Mouse (Mus musculus): ENCODE data around the gene Spi1. TPM values are rescaled to one million over a fixed set of nuclear protein-coding genes. Genes with fewer than 3 reads are reported as not detected.

Gene Spi1
- polyA plus RNA-seq, 1 experiment from 2014 or later = 1.7 TPM

DNA sequence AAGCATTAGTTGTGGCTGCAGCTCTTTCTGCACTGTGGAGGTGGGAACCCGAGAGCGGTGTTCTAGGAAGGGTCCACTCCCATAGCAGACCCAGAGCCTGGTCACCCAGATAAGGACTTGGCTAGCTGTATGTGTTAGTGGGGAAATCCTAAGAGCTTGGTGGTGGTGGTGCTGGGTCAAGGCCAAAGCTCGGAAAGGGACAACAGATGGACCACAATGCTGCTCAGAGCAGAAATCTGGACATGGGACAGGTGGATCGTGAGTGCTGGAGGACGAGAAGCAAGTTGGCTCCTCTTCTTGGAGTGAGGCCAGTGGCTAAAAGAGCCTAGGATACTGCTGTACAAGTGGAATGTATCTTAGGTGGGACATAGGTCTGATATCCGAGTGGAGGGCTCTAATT, 37.4 kb downstream of the Spi1 start:
- Histone ChIP-seq H3K36me3 (ENCODE audit: control insufficient read depth, insufficient read depth, low read length) (peaks cover 13% of the 10 kb centered on the region; the same call in 1 of the 2 replicates), H3K9me3 (replicated peaks; ENCODE audit: control insufficient read depth, low read length) (no peaks in the 10 kb centered on the region), H3K4me3 (ENCODE audit: low read depth, low read length) (peak overlapping the region; percentile 60), H3K4me1 (ENCODE audit: control insufficient read depth, insufficient read depth, low read length) (peaks cover 37% of the 10 kb centered on the region), H3K27ac (ENCODE audit: low read depth, low read length) (peak overlapping the region; percentile 95), H3K4me2 (peak overlapping the region; percentile 76), H3K9ac (ENCODE audit: low read depth, low read length) (peak overlapping the region; percentile 89), H3K27me3 (ENCODE audit: control insufficient read depth, insufficient read depth, low read length) (no peaks in the 10 kb centered on the region)
- ATAC-seq (replicated peaks; ENCODE audit: insufficient number of reproducible peaks, low FRiP score, low TSS enrichment) = no peak
- WGBS (ENCODE audit: insufficient replicate concordance) = 48% methylated on average over 6 of the region's 6 CpGs

DNA sequence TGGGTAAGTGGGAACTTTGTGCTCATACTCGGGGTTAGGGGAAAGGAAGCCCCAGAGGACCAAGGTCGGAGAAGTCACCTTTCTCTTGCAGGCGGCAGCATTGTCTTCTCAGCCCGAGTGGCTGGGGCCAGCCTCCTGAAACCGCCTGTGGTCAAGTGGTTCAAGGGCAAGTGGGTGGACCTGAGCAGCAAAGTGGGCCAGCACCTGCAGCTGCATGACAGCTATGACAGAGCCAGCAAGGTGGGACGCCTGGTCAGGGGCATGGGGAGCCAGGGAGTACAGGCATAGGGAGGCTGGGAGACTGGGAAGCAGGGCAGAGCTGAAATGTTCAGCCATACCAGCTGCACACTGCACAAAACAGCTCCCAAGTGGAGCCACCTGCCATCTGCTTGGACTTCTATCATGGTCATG, 38.1 kb downstream of the Spi1 start:
- Histone ChIP-seq H3K4me2 (peak overlapping the region; percentile 76), H3K4me1 (ENCODE audit: control insufficient read depth, insufficient read depth, low read length) (peaks cover 42% of the 10 kb centered on the region), H3K27ac (ENCODE audit: low read depth, low read length) (peak overlapping the region; percentile 95), H3K9me3 (replicated peaks; ENCODE audit: control insufficient read depth, low read length) (no peaks in the 10 kb centered on the region), H3K9ac (ENCODE audit: low read depth, low read length) (peak overlapping the region; percentile 89), H3K36me3 (ENCODE audit: control insufficient read depth, insufficient read depth, low read length) (peaks cover 13% of the 10 kb centered on the region; the same call in 1 of the 2 replicates), H3K4me3 (ENCODE audit: low read depth, low read length) (peak overlapping the region; percentile 60), H3K27me3 (ENCODE audit: control insufficient read depth, insufficient read depth, low read length) (no peaks in the 10 kb centered on the region)
- ATAC-seq (replicated peaks; ENCODE audit: insufficient number of reproducible peaks, low FRiP score, low TSS enrichment) = no peak
- WGBS (ENCODE audit: insufficient replicate concordance) = 39% methylated on average over 6 of the region's 6 CpGs

DNA sequence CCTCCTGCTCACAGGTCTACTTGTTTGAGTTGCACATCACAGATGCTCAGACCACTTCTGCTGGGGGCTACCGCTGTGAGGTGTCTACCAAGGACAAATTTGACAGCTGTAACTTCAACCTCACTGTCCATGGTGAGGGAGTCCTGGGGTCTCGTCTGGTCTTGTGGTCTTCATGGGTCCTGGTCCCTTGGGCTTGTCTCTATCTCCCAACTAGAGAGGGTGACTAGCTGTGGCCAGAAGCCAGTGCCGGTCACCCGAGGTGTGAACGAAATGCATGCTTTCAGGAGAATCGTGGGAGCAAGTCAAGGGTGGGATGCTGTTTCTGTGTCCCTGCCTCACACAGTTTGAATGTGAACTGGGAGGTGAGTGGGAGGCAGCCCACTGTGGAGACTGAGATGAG, 38.8 kb downstream of the Spi1 start:
- Histone ChIP-seq H3K4me2 (peak overlapping the region; percentile 76), H3K9me3 (replicated peaks; ENCODE audit: control insufficient read depth, low read length) (no peaks in the 10 kb centered on the region), H3K36me3 (ENCODE audit: control insufficient read depth, insufficient read depth, low read length) (peaks cover 13% of the 10 kb centered on the region; the same call in 1 of the 2 replicates), H3K27me3 (ENCODE audit: control insufficient read depth, insufficient read depth, low read length) (no peaks in the 10 kb centered on the region), H3K9ac (ENCODE audit: low read depth, low read length) (peak overlapping the region; percentile 89), H3K4me1 (ENCODE audit: control insufficient read depth, insufficient read depth, low read length) (peaks cover 42% of the 10 kb centered on the region), H3K4me3 (ENCODE audit: low read depth, low read length) (peak overlapping the region; percentile 60), H3K27ac (ENCODE audit: low read depth, low read length) (peak overlapping the region; percentile 30; the same call in 1 of the 2 replicates)
- no peak for ATAC-seq (replicated peaks; ENCODE audit: insufficient number of reproducible peaks, low FRiP score, low TSS enrichment)
- 55% methylated on average over 6 of the region's 6 CpGs for WGBS (ENCODE audit: insufficient replicate concordance)

DNA sequence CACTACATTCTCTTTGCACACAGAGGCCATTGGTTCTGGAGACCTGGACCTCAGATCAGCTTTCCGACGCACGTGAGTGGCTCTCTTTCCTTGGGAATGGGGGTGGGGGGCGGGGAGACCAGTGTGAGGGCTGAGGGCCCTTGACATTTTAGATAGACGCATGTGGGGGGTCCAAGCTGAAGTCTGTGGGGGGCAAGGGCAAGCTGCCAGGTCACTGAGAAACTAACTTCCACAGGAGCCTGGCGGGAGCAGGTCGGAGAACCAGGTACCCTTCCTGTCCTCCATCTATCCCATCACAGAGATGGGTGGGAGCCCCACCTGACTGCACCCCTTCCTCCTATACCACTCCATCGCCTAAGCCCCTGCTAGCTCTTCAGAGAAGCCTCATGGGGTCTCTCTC, 39.3 kb downstream of the Spi1 start:
- H3K36me3 ChIP-seq (ENCODE audit: control insufficient read depth, insufficient read depth, low read length) = peaks cover 13% of the 10 kb centered on the region; the same call in 1 of the 2 replicates
- H3K4me2 ChIP-seq = peak overlapping the region; percentile 76
- peak overlapping the region; percentile 60 for H3K4me3 ChIP-seq (ENCODE audit: low read depth, low read length)

DNA sequence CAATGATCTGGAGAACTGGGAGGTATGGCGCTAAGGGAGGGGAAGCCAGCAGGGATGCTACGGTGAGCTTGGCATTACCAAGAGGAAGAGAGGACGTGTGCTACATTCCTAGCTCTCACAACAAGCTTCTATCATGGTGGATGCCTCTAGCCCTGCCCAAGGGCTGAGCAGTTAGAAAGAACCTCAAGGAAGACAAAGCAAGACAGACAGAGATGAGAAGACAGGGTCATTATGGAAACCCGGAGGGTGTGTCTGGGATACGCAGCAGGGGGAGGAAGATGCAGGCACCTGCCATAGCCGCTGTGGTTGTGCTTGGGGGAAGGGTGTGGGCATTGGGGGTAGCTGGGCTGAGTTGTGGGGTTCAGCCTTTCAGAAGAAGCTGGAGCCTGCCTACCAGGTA, 41.3 kb downstream of the Spi1 start:
- Histone ChIP-seq H3K4me1 (ENCODE audit: control insufficient read depth, insufficient read depth, low read length) (peaks cover 32% of the 10 kb centered on the region), H3K9ac (ENCODE audit: low read depth, low read length) (peak overlapping the region; percentile 36; the same call in 1 of the 2 replicates)
- ATAC-seq (replicated peaks; ENCODE audit: insufficient number of reproducible peaks, low FRiP score, low TSS enrichment) = no peak

More for the DNA sequence above, 39.3 kb downstream of the Spi1 start:
- H3K9me3 ChIP-seq (replicated peaks; ENCODE audit: control insufficient read depth, low read length) = no peaks in the 10 kb centered on the region
- H3K4me1 ChIP-seq (ENCODE audit: control insufficient read depth, insufficient read depth, low read length) = peaks cover 39% of the 10 kb centered on the region
- 55% methylated on average over 8 of the region's 8 CpGs for whole genome bisulfite sequencing (ENCODE audit: insufficient replicate concordance)
- no peak overlapping the region; the same call in 1 of the 2 replicates for H3K27ac ChIP-seq (ENCODE audit: low read depth, low read length)
- H3K27me3 ChIP-seq (ENCODE audit: control insufficient read depth, insufficient read depth, low read length) = no peaks in the 10 kb centered on the region
- no peak for ATAC-seq (replicated peaks; ENCODE audit: insufficient number of reproducible peaks, low FRiP score, low TSS enrichment)
- H3K9ac ChIP-seq (ENCODE audit: low read depth, low read length) = peak overlapping the region; percentile 89

DNA sequence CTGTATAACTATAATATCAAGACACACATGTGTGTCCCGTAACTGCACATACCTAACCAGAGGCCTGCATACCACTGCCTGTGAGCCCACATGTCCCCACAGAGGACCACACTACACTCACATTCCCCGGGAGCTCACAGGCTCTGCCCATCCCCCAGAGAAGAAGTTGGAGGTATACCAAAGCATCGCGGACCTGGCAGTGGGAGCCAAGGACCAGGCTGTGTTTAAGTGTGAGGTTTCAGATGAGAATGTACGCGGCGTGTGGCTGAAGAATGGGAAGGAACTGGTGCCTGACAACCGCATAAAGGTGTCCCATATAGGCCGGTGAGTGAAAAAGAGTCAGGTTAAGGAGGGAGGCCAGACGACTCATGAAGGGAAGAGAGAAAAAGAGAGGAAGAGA, 42.9 kb downstream of the Spi1 start:
- ATAC-seq (replicated peaks; ENCODE audit: insufficient number of reproducible peaks, low FRiP score, low TSS enrichment) = no peak
- no peaks in the 10 kb centered on the region for H3K27me3 ChIP-seq (ENCODE audit: control insufficient read depth, insufficient read depth, low read length)
- H3K4me3 ChIP-seq (ENCODE audit: low read depth, low read length) = no peak overlapping the region
- H3K9me3 ChIP-seq (replicated peaks; ENCODE audit: control insufficient read depth, low read length) = no peaks in the 10 kb centered on the region
- H3K4me1 ChIP-seq (ENCODE audit: control insufficient read depth, insufficient read depth, low read length) = peaks cover 32% of the 10 kb centered on the region
- H3K27ac ChIP-seq (ENCODE audit: low read depth, low read length) = no peak overlapping the region
- H3K36me3 ChIP-seq (ENCODE audit: control insufficient read depth, insufficient read depth, low read length) = peaks cover 16% of the 10 kb centered on the region; the same call in 1 of the 2 replicates
- H3K9ac ChIP-seq (ENCODE audit: low read depth, low read length) = no peak overlapping the region
- WGBS (ENCODE audit: insufficient replicate concordance) = 75% methylated on average over 10 of the region's 10 CpGs
- no peak overlapping the region for H3K4me2 ChIP-seq

More for the DNA sequence above, 41.3 kb downstream of the Spi1 start:
- peaks cover 16% of the 10 kb centered on the region; the same call in 1 of the 2 replicates for H3K36me3 ChIP-seq (ENCODE audit: control insufficient read depth, insufficient read depth, low read length)
- no peaks in the 10 kb centered on the region for H3K27me3 ChIP-seq (ENCODE audit: control insufficient read depth, insufficient read depth, low read length)
- no peak overlapping the region for H3K27ac ChIP-seq (ENCODE audit: low read depth, low read length)
- no peak overlapping the region for H3K4me3 ChIP-seq (ENCODE audit: low read depth, low read length)
- H3K9me3 ChIP-seq (replicated peaks; ENCODE audit: control insufficient read depth, low read length) = no peaks in the 10 kb centered on the region
- peak overlapping the region; percentile 76; the same call in 1 of the 2 replicates for H3K4me2 ChIP-seq
- WGBS (ENCODE audit: insufficient replicate concordance) = 72% methylated on average over 6 of the region's 6 CpGs

DNA sequence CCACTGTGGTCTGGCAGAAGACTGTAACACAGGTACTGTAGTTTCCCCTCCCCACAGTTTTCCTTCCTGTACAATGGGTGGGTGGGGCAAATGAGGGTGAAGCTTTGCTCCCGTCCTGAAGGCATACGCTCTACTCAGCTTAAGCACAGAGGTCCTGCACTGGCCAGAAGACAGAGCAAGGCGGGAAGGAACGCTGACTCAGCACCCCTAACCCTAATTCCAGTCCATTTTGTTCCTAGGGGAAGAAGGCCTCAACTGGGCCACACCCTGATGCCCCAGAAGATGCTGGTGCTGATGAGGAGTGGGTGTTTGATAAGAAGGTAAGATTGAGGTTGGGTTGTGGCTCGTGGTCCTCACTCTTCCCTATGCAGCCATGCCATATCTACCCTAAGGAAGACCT, 46.6 kb downstream of the Spi1 start:
- Histone ChIP-seq H3K27ac (ENCODE audit: low read depth, low read length) (no peak overlapping the region), H3K27me3 (ENCODE audit: control insufficient read depth, insufficient read depth, low read length) (no peaks in the 10 kb centered on the region), H3K4me3 (ENCODE audit: low read depth, low read length) (no peak overlapping the region), H3K4me2 (no peak overlapping the region), H3K9ac (ENCODE audit: low read depth, low read length) (no peak overlapping the region), H3K4me1 (ENCODE audit: control insufficient read depth, insufficient read depth, low read length) (peaks cover 17% of the 10 kb centered on the region), H3K9me3 (replicated peaks; ENCODE audit: control insufficient read depth, low read length) (no peaks in the 10 kb centered on the region), H3K36me3 (ENCODE audit: control insufficient read depth, insufficient read depth, low read length) (peaks cover 35% of the 10 kb centered on the region)
- ATAC-seq (replicated peaks; ENCODE audit: insufficient number of reproducible peaks, low FRiP score, low TSS enrichment) = no peak
- 53% methylated on average over 5 of the region's 5 CpGs for WGBS (ENCODE audit: insufficient replicate concordance)

DNA sequence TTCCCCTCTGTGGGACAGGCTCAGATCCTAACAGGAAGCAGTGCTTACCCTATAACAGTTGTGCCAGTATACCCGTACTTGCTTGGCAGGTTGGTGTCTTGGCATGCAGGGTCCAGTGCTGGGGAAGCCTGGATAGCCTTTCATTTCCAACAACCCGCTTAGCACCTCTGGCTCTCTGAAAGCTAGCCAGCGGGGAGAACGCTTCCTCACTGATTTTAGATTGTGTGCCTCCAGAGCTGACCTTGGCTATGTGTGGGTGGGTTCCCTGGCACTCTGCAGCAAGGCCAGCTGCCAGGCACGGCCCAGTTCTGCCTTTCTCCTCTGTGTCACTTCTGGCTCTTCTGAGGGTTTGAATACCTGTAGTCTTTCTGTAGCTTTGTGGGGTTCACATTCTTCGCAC, 47.9 kb downstream of the Spi1 start:
- no peak for ATAC-seq (replicated peaks; ENCODE audit: insufficient number of reproducible peaks, low FRiP score, low TSS enrichment)
- no peak overlapping the region for H3K27ac ChIP-seq (ENCODE audit: low read depth, low read length)
- peaks cover 9% of the 10 kb centered on the region for H3K4me1 ChIP-seq (ENCODE audit: control insufficient read depth, insufficient read depth, low read length)
- H3K27me3 ChIP-seq (ENCODE audit: control insufficient read depth, insufficient read depth, low read length) = no peaks in the 10 kb centered on the region
- WGBS (ENCODE audit: insufficient replicate concordance) = 77% methylated on average over 6 of the region's 6 CpGs
- H3K9ac ChIP-seq (ENCODE audit: low read depth, low read length) = no peak overlapping the region
- H3K4me2 ChIP-seq = no peak overlapping the region
- H3K4me3 ChIP-seq (ENCODE audit: low read depth, low read length) = no peak overlapping the region
- H3K36me3 ChIP-seq (ENCODE audit: control insufficient read depth, insufficient read depth, low read length) = peaks cover 36% of the 10 kb centered on the region
- no peaks in the 10 kb centered on the region for H3K9me3 ChIP-seq (replicated peaks; ENCODE audit: control insufficient read depth, low read length)

DNA sequence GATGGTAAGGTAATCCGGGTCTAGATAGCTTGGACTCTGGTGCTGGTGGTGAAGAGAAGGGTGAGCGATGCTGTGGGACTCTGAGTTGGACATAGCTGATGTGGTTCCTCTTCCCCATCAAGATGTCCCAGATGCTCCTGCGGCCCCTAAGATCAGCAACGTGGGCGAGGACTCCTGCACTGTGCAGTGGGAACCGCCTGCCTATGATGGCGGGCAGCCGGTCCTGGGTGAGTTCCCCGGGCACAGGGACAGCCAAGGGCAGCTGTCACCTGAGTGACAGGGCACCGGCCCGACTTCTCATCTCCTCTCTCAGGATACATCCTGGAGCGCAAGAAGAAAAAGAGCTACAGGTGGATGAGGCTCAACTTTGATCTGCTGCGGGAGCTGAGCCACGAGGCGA, 49.1 kb downstream of the Spi1 start:
- no peak for ATAC-seq (replicated peaks; ENCODE audit: insufficient number of reproducible peaks, low FRiP score, low TSS enrichment)
- Histone ChIP-seq H3K9me3 (replicated peaks; ENCODE audit: control insufficient read depth, low read length) (no peaks in the 10 kb centered on the region), H3K36me3 (ENCODE audit: control insufficient read depth, insufficient read depth, low read length) (peaks cover 45% of the 10 kb centered on the region), H3K4me1 (ENCODE audit: control insufficient read depth, insufficient read depth, low read length) (peaks cover 4% of the 10 kb centered on the region), H3K4me3 (ENCODE audit: low read depth, low read length) (no peak overlapping the region), H3K4me2 (no peak overlapping the region), H3K27ac (ENCODE audit: low read depth, low read length) (0 out of 2 replicates have a peak overlapping the region, but pooled peaks have one; percentile 43), H3K27me3 (ENCODE audit: control insufficient read depth, insufficient read depth, low read length) (no peaks in the 10 kb centered on the region), H3K9ac (ENCODE audit: low read depth, low read length) (no peak overlapping the region)
- 90% methylated on average over 15 of the region's 15 CpGs for WGBS (ENCODE audit: insufficient replicate concordance)
